Mouse (Mus musculus) neural tube, embryonic 12.5 days (tissue): ENCODE data around the gene Slco3a1. TPM values are rescaled to one million over a fixed set of nuclear protein-coding genes. Genes with fewer than 3 reads are reported as not detected.

ENCODE experiments used
- ATAC-seq: fragments of 200-750 bp; cut with Nextera tagmentation; 2 replicates; pipeline ENCODE4 v1.8.0; 2017; ENCODE audit warnings: low read depth, mild to moderate bottlenecking, moderate TSS enrichment, moderate library complexity; ENCODE audit not compliant: low FRiP score
- H3K27ac ChIP-seq: fragments of 300-500 bp; sonication (generic); 2 replicates; pipeline ENCODE4 v1.5.1; 2016
- H3K27me3 ChIP-seq: fragments of 300-500 bp; sonication (generic); replicated peaks from 2 replicates; pipeline ENCODE4 v1.6.1; 2016; ENCODE audit warnings: mild to moderate bottlenecking
- H3K36me3 ChIP-seq: fragments of 300-500 bp; sonication (generic); 2 replicates; pipeline ENCODE4 v1.6.1; 2016; ENCODE audit warnings: mild to moderate bottlenecking
- H3K4me1 ChIP-seq: fragments of 300-500 bp; sonication (generic); 2 replicates; pipeline ENCODE4 v1.6.1; 2016
- H3K4me2 ChIP-seq: fragments of 300-500 bp; sonication (generic); replicated peaks from 2 replicates; pipeline ENCODE4 v1.6.1; 2016; ENCODE audit warnings: mild to moderate bottlenecking
- H3K4me3 ChIP-seq: fragments of 300-500 bp; sonication (generic); 2 replicates; pipeline ENCODE4 v1.5.1; 2016
- H3K9ac ChIP-seq: fragments of 300-500 bp; sonication (generic); 2 replicates; pipeline ENCODE4 v1.6.1; 2016; ENCODE audit warnings: mild to moderate bottlenecking
- H3K9me3 ChIP-seq: fragments of 300-500 bp; sonication (generic); 2 replicates; pipeline ENCODE4 v1.6.1; 2016; ENCODE audit warnings: mild to moderate bottlenecking
- whole genome bisulfite sequencing: fragments of 180-500 bp; shearing (Covaris S2); methylation state at CpG from one replicate; pipeline ENCODE4 v1.1.7; 2016; 5-methylcytosine and 5-hydroxymethylcytosine counted together
- polyA plus RNA-seq: library from polyadenylated mRNA; unstranded; fragments of >200 nt; fragmentation: Nextera tagmentation; extraction: Ambion mirVana; gene quantifications from 2 replicates; pipeline ENCODE4 v1.2.1, GENCODE M21; 2016

The Slco3a1 gene
- polyA plus RNA-seq, 1 experiment from 2014 or later = 26.6 TPM

DNA sequence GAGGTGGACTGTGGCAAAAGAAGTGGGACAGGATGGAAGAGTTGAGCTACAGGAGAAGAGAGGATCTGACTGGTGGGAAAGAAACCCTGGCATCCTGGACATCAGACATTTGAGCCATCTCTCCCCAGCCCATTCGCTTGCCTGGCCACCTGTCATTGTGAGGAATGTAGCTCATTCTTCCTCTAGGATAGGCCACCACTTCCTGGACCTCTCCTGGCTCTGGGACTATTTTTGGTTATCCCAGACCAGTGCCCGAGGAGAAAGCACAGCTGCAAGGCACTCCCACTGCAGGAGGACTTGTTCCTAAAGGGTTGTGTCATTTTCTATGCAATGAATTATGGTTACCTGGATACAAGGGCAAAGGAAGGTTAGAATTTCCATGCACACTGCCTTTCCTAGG lies 103.5 kb downstream of the Slco3a1 start:
- ATAC-seq = no peak
- Histone ChIP-seq H3K9ac (no peak overlapping the region), H3K36me3 (no peaks in the 10 kb centered on the region)

DNA sequence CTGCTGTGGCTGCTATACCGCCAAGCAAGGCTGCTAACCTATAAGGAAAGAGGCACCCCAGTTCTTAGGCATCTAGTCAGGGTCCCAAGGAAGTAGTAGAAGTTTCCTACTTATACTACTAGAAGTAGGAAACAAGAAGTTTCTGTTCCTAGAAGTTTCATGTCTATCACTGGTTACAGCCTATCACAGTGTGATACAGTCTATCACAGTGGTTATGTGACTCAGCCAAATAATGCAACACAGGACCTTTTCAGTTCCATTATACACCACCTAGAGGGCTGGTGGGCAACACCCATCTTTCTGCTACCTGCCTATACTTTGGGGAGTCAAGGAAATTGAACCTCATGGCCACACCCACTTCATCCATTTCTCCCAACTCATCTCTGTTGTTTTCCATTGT lies 104.8 kb downstream of the Slco3a1 start:
- Histone ChIP-seq H3K9me3 (no peaks in the 10 kb centered on the region), H3K27me3 (no peaks in the 10 kb centered on the region), H3K9ac (no peak overlapping the region), H3K4me1 (peaks cover 5% of the 10 kb centered on the region; the same call in 1 of the 2 replicates), H3K27ac (no peak overlapping the region), H3K36me3 (no peaks in the 10 kb centered on the region), H3K4me2 (no peak overlapping the region), H3K4me3 (no peak overlapping the region)
- no peak for ATAC-seq
- WGBS = 97% methylated on average over 1 of the region's 1 CpGs

More for the DNA sequence above, 103.5 kb downstream of the Slco3a1 start:
- no peaks in the 10 kb centered on the region for H3K27me3 ChIP-seq
- WGBS = 72% methylated on average over 2 of the region's 2 CpGs
- no peak overlapping the region for H3K4me2 ChIP-seq
- H3K27ac ChIP-seq = no peak overlapping the region
- H3K4me3 ChIP-seq = no peak overlapping the region
- H3K4me1 ChIP-seq = peaks cover 5% of the 10 kb centered on the region; the same call in 1 of the 2 replicates
- no peaks in the 10 kb centered on the region for H3K9me3 ChIP-seq

DNA sequence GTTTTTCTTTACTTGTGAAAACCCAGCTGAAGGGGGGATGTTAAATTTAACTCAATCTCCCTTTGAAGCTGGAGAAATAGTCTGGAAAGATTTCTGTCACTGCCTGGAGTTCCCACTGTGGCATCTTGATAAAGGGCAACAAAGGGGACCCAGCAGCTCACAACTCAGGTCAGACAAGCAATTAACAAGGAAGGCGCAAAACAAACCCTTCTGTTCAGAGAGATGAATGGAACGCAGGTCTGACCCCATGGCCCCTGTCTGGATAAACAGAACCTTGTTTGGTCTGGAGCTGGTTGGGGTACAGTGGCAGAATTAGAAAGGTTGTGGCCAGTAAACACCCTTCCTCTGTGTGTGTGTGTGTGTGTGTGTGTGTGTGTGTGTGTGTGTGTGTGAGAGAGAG lies 106.8 kb downstream of the Slco3a1 start:
- Histone ChIP-seq H3K9ac (no peak overlapping the region), H3K4me3 (no peak overlapping the region), H3K9me3 (no peaks in the 10 kb centered on the region), H3K27me3 (no peaks in the 10 kb centered on the region), H3K27ac (no peak overlapping the region), H3K36me3 (no peaks in the 10 kb centered on the region), H3K4me1 (peaks cover 5% of the 10 kb centered on the region; the same call in 1 of the 2 replicates), H3K4me2 (no peak overlapping the region)
- no peak for ATAC-seq
- 0% methylated on average over 2 of the region's 2 CpGs for WGBS

DNA sequence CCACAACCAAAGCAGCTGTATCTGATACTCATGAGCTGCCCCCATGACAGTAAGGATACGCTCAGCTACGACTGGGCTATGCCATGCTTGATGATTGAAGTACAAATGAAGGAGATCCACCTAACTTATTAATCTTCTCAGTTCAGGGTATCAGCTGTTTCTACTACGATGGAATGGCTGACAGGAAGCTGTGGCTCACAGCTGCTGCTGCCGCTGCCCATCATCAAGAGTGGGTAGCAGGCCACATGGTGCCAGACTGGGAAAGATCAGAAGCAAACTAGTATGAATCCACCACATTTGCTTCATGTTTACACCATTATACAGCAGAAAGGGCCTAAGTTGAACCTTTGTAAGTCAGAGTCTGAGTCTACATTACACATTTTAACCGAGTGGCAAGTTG lies 109.4 kb downstream of the Slco3a1 start:
- H3K27me3 ChIP-seq = no peaks in the 10 kb centered on the region
- H3K9me3 ChIP-seq = no peaks in the 10 kb centered on the region
- WGBS = 83% methylated on average over 5 of the region's 5 CpGs
- ATAC-seq = no peak
- H3K27ac ChIP-seq = no peak overlapping the region
- H3K36me3 ChIP-seq = no peaks in the 10 kb centered on the region
- H3K4me1 ChIP-seq = peaks cover 5% of the 10 kb centered on the region; the same call in 1 of the 2 replicates
- no peak overlapping the region for H3K4me2 ChIP-seq
- H3K4me3 ChIP-seq = no peak overlapping the region
- H3K9ac ChIP-seq = no peak overlapping the region

DNA sequence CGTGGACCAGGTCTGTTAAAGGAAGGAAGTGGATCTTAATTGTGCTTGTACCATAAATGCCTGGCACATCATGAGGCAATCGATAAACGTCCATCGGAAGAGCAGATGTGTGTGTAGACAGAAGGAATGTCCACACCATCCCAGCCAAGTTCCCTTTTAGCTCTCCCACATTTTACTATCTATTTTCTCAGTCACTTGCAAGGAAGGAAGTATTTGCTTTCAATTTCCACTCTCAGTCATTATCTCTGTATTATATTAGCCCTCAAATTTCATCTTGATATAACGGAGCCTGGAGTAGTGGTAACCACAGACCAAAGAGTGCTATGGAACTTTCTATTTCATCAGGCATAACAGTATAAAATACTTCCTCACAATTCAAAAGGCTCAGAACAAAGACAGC lies 112.2 kb downstream of the Slco3a1 start:
- Histone ChIP-seq H3K36me3 (no peaks in the 10 kb centered on the region), H3K9me3 (no peaks in the 10 kb centered on the region), H3K9ac (no peak overlapping the region), H3K4me2 (no peak overlapping the region), H3K4me1 (no peaks in the 10 kb centered on the region), H3K27ac (no peak overlapping the region), H3K4me3 (no peak overlapping the region), H3K27me3 (no peaks in the 10 kb centered on the region)
- 88% methylated on average over 5 of the region's 5 CpGs for WGBS
- no peak for ATAC-seq

DNA sequence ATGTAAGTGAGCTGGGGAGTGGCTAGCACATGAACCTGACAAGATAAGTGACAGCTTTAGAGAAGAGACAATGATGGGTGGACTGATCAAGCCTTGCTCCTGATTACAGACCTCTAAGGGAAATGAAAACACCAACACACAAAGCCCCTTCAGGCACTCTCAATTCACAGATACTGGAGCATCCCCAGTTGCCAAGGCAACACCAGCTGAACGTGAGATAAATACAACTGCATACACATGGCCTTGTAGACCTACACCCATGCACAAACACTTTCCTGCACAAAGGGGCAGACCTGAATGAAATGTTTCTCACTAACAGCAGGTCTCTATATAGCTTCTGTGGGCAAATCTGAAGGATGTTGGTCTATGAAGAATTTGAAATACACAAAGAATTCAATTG lies 117.0 kb downstream of the Slco3a1 start:
- ATAC-seq = no peak
- no peaks in the 10 kb centered on the region for H3K4me1 ChIP-seq
- 39% methylated on average over 1 of the region's 1 CpGs for WGBS
- no peak overlapping the region for H3K4me3 ChIP-seq
- no peaks in the 10 kb centered on the region for H3K36me3 ChIP-seq
- H3K4me2 ChIP-seq = no peak overlapping the region
- no peak overlapping the region for H3K27ac ChIP-seq
- no peak overlapping the region for H3K9ac ChIP-seq
- no peaks in the 10 kb centered on the region for H3K9me3 ChIP-seq
- no peaks in the 10 kb centered on the region for H3K27me3 ChIP-seq

DNA sequence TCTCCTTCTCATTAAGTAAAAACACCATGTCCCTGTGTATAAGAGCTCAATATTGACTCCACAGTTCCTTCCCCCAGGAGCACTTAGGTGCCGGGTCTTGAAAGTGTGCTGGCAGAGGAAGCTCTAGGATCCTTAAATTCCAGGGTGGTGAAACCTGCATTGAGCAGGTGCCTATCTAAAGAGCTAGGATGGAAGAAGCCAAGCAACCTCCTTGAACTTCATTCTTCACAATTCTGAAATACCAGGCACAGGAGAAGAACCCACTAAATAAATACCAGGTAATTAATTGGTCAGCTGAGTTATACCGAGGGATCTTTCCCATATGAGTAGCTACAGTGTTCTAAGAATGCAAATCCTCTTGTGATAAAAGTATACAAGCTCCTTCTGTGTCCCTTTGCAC lies 117.9 kb downstream of the Slco3a1 start:
- Histone ChIP-seq H3K9ac (no peak overlapping the region), H3K4me3 (no peak overlapping the region), H3K36me3 (no peaks in the 10 kb centered on the region), H3K27ac (no peak overlapping the region), H3K4me1 (no peaks in the 10 kb centered on the region), H3K27me3 (no peaks in the 10 kb centered on the region), H3K4me2 (no peak overlapping the region), H3K9me3 (no peaks in the 10 kb centered on the region)
- ATAC-seq = no peak
- WGBS = 94% methylated on average over 2 of the region's 2 CpGs

- H3K36me3 ChIP-seq = no peaks in the 10 kb centered on the region
- H3K9ac ChIP-seq = no peak overlapping the region
- no peaks in the 10 kb centered on the region for H3K4me1 ChIP-seq
- no peaks in the 10 kb centered on the region for H3K27me3 ChIP-seq
- ATAC-seq = no peak
- WGBS = 86% methylated on average over 2 of the region's 2 CpGs
- no peak overlapping the region for H3K4me3 ChIP-seq
- no peaks in the 10 kb centered on the region for H3K9me3 ChIP-seq
- H3K27ac ChIP-seq = no peak overlapping the region
- no peak overlapping the region for H3K4me2 ChIP-seq
These were observed 121.6 kb downstream of the Slco3a1 start for GRCm38 (mm10) chr7:74432950-74433349.

DNA sequence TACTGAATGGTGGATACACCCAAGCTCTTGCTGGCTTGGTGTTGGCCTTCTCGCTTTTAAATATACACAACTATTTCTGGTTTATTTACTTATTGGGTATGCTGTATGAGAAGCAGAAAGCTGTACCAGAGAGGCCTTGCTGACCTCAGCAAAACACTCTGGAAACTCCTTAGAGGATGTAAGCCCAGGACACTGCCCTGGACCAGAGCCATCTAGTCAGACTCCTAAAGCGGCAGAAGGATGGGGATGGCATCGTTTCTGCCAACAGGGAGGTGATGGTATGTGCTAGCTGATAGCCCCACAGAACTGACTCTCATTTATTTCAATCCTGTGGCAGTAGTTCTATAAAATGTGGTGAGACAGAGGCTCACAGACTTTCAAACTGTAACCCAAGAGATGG lies 125.3 kb downstream of the Slco3a1 start:
- no peak overlapping the region for H3K4me3 ChIP-seq
- no peak overlapping the region for H3K4me2 ChIP-seq
- no peak for ATAC-seq
- no peaks in the 10 kb centered on the region for H3K27me3 ChIP-seq
- H3K9me3 ChIP-seq = no peaks in the 10 kb centered on the region
- 93% methylated on average over 3 of the region's 3 CpGs for WGBS
- H3K36me3 ChIP-seq = no peaks in the 10 kb centered on the region
- no peak overlapping the region for H3K27ac ChIP-seq
- H3K9ac ChIP-seq = no peak overlapping the region
- no peaks in the 10 kb centered on the region for H3K4me1 ChIP-seq

- no peak for ATAC-seq
- Histone ChIP-seq H3K4me1 (peaks cover 8% of the 10 kb centered on the region; the same call in 1 of the 2 replicates), H3K27ac (no peak overlapping the region), H3K27me3 (no peaks in the 10 kb centered on the region), H3K4me3 (no peak overlapping the region), H3K36me3 (no peaks in the 10 kb centered on the region), H3K4me2 (no peak overlapping the region), H3K9me3 (no peaks in the 10 kb centered on the region), H3K9ac (no peak overlapping the region)
- 80% methylated on average over 1 of the region's 1 CpGs for WGBS
These were observed 127.4 kb downstream of the Slco3a1 start for GRCm38 (mm10) chr7:74427135-74427534.

DNA sequence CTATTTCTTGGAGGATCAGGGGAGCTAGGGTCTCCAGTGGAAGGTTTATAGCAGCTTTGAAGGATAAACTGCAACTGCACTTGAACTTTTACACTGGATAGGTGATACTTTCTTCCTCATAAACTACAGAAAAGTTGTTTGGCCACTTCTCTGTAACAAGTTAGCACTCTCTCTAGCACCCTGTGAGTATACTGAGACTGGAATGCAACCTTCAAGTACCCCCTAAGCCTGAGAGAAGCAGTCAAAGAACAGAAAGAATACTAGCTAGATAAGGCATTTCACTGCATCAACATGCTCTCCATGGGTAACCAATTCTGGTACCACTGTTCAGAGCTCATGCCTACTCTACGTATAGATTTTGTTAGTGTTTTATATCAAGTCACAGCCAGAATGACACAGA lies 128.6 kb downstream of the Slco3a1 start:
- H3K4me3 ChIP-seq = no peak overlapping the region
- H3K4me2 ChIP-seq = no peak overlapping the region
- no peak overlapping the region for H3K9ac ChIP-seq
- no peaks in the 10 kb centered on the region for H3K9me3 ChIP-seq
- H3K4me1 ChIP-seq = peaks cover 8% of the 10 kb centered on the region; the same call in 1 of the 2 replicates
- 95% methylated on average over 1 of the region's 1 CpGs for WGBS
- no peaks in the 10 kb centered on the region for H3K27me3 ChIP-seq
- ATAC-seq = no peak
- H3K27ac ChIP-seq = no peak overlapping the region
- no peaks in the 10 kb centered on the region for H3K36me3 ChIP-seq

GRCm38 (mm10) chr7:74423928-74424850 lies 130.4 kb downstream of the Slco3a1 start:
- H3K4me3 ChIP-seq = no peak overlapping the region
- H3K9me3 ChIP-seq = no peaks in the 10 kb centered on the region
- no peak overlapping the region for H3K4me2 ChIP-seq
- H3K9ac ChIP-seq = no peak overlapping the region
- 53% methylated on average over 9 of the region's 9 CpGs for WGBS
- H3K4me1 ChIP-seq = peaks cover 8% of the 10 kb centered on the region; the same call in 1 of the 2 replicates
- H3K27ac ChIP-seq = no peak overlapping the region
- 0 out of 2 replicates have a peak, but pooled peaks have one; percentile 7 for ATAC-seq
- H3K36me3 ChIP-seq = no peaks in the 10 kb centered on the region
- no peaks in the 10 kb centered on the region for H3K27me3 ChIP-seq

DNA sequence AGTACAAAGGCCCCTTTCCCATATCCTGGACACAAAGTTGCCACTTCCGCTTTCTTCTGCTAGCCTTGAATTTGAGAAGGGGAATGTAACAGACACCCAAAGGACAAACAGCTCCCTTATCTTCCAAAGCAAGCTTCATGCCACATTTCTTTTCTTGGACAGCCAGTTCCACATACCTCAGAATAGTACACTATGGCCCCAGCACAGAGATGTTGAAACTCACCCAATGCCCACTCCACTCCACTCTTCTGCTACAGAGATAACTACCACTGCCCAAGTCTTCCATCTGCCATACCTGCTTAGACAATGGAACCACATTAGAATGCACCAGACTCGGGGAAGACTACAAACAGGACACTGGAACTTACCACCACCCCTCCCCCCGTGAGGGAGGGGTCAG lies 131.3 kb downstream of the Slco3a1 start:
- Histone ChIP-seq H3K9me3 (no peaks in the 10 kb centered on the region), H3K27me3 (no peaks in the 10 kb centered on the region), H3K36me3 (no peaks in the 10 kb centered on the region), H3K4me2 (no peak overlapping the region), H3K9ac (no peak overlapping the region), H3K27ac (no peak overlapping the region), H3K4me1 (peaks cover 8% of the 10 kb centered on the region; the same call in 1 of the 2 replicates), H3K4me3 (no peak overlapping the region)
- 67% methylated on average over 3 of the region's 3 CpGs for WGBS
- no peak for ATAC-seq
